Mouse (Mus musculus) regulatory T cell (primary cell): ENCODE data around the gene Ccdc30.

Experiments used
- in situ Hi-C: fragments of 300-600 bp; cut with MboI, MseI; formaldehyde crosslinking; loops from one replicate; pipeline ENCODE4 v1.15.1; 2025; ENCODE audit warnings: high pct_unique_total_duplicates

Gene Ccdc30

GRCm38 (mm10) chr4:119417270-119417669 is 1.9 kb upstream of the Ccdc30 start:
- in situ Hi-C loops = no loop called here

GRCm38 (mm10) chr4:119412791-119413190 is 2.5 kb downstream of the Ccdc30 start:
- in situ Hi-C loops = no loop called here

DNA sequence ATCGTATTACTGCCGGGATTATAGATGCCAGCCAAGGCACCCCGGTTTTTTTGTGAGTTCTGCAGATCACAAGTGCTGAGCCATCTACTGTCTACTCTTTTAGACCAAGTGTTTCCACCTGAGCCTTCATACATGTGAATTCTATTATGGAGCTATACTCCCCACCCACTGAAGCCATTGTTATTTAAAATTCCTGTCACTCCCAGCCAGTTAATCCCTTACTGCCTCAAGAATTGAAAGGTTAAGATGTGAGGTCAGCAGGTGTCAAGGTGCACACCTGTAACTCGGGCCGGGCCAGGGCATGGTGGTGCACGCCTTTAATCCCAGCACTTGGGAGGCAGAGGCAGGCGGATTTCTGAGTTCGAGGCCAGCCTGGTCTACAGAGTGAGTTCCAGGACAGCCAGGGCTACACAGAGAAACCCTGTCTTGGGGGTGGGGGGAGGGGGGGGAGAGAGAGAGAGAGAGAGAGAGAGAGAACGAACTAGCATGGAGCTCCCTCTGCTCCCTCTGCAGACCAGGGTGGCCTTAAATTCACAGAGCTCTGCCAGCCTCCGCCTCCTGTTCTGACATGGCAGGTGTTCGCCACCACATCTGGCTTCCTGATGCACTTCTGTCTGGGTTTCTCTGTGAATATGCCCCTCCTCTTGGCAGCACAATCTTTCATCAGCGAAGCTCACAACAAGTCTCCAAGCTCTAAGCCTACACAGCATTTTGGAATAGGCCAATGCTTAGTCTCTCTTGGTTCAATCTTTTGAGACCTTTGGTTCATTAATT is 3.3 kb downstream of the Ccdc30 start:
- in situ Hi-C loops = no loop called here

DNA sequence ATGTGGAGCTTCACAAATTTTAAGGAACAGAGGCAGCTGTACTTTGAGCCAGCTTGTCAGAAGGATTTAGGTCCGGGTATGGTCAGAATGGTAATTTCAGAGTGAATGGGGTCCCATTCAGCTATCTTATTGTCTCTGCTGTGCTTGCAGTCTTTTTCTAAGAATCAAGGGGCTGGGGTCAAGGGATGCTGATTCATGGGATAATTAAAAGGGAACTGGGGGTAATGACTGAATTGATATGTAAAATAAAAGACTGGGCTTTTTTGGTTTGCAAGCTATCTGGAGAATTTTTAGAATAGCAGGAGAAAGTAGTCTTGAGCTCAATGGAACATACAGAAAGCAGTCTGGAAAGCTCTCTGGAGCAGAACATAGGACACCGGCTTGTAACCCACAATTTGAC is 11.9 kb downstream of the Ccdc30 start:
- in situ Hi-C loops = no loop called here

GRCm38 (mm10) chr4:119400896-119401295 is 14.4 kb downstream of the Ccdc30 start:
- in situ Hi-C loops = no loop called here

DNA sequence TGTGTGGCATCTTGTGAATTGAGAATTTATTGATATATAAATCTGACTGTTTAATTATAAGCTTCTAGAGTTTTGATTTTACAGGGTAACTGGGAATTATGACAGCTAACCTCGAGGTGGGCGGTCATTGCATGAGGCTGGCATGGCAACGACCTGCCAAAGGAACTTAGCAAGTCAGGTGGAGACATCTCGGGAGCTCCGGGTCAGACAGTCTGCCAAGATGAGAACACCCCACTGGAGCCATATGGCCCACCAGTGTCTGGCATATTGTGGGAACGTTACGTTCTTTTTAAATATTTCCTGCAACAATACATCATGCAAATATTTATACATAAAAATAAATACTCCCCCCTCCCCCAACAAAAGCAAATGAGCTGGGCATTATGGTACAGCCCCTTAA is 16.6 kb downstream of the Ccdc30 start:
- in situ Hi-C loops = no loop called here

DNA sequence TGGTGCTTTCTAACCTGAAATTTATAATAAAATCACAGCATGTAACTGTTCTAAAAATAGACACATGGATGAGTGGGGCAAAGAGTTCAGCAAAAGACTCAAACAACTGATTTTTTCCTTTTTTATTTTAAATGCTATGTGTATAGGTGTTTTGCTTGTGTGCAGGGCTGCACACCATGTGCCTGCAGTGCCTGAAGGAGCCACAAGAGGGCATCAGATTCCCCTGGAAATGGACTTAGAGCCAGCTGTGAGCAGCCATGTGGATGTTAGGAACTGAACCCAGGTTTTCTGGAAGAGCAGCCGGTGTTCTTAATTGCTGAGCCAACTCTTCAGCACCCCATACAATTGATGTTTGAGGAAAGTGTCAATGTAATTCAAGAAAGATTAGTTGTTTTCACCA is 25.0 kb downstream of the Ccdc30 start:
- in situ Hi-C loops = no loop called here

GRCm38 (mm10) chr4:119389184-119389583 is 26.1 kb downstream of the Ccdc30 start:
- in situ Hi-C loops = no loop called here

- in situ Hi-C loops = no loop called here
Observed at GRCm38 (mm10) chr4:119381471-119382190, 33.7 kb downstream of the Ccdc30 start.

- in situ Hi-C loops = no loop called here
Observed at GRCm38 (mm10) chr4:119369460-119369859, 45.9 kb downstream of the Ccdc30 start.

DNA sequence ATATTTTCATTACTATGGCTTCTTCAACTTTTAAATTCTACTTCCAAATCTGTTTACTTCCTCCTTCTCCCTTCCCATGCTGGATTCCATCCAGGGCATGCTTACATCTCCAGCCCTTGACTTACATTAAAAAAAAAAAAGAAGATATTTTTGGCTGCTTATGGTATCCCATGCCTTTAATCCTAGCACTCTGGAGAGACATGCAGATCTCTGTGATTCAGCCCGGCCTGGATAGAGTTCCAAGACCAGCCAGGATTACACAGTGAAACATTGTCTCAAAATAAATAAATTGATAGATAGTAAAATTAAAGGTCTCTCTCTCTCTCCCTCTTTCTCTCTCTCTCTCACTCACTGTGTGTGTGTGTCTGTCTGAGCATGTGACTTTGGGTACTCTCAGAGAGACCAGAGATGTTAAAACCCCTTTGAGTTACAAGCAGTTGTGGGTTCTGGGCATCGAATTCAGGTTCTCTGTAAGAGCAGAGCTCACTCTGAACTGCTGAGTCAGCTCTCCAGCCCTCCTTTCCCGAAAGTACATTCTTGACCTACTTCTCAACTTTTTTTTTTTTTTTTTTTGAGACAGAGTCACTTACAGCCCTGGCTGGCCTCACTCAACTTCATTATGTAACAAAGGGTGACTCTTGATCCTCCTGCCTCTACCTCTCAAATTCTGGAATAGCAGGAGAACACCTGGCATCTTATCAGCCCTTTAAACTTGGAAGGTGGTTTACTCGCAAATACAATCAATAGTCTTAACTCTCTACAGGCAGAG is 48.4 kb downstream of the Ccdc30 start:
- in situ Hi-C loops = no loop called here

DNA sequence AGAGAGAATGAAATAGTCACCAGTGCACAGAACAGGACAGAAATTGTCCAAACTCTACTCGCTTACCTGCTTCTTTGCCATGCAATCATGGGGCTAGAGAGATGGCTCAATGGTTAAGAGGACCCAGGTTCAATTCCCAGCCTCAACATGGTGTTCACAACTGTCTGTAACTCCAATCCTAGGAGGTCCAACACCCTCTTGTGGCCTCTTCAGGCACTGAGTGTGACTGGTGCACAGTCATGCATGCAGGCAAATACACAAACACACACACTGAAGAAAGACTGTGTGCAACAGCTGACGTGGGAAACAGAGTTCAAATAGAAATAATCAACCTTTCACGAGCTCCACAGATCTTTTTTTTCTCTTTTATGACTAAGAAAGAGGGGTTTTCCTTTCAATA is 53.1 kb downstream of the Ccdc30 start:
- in situ Hi-C loops = no loop called here

DNA sequence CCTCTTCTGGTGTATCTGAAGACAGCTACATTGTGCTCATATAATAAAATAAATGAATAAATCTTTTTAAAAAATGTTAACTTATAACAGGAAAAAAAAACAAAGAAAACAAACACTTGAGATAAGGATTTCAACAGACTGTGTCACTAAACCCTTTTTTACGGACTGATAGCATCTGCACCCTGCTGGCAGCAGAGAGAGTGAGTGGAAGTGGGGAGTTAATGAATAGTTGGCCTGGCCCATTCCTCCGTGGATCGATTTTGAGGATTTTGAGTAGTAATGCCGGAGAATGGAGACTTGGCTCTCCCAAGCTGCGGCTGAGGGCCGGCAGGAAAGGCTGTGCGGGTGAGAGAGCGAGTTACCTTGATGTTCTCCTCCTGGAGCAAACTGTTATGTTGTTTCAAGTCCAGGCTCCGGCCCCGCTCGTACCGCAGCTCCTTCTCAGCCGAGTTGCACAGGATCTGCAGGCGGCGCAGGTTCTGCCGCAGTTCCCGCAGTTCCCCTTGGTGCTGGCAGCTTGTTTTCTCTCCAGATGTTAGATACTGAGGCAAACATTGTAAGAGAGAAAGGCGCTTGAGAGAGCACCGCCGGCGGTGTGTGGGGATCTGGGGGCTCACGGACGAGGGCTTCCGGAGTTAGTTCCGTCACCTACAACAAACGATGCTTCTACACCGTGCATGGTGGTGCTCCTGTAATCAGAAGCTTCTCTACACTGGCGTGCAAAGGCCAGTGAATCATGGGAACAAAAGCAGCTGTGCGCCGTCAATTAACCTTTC is 55.9 kb downstream of the Ccdc30 start:
- in situ Hi-C loops = no loop called here

DNA sequence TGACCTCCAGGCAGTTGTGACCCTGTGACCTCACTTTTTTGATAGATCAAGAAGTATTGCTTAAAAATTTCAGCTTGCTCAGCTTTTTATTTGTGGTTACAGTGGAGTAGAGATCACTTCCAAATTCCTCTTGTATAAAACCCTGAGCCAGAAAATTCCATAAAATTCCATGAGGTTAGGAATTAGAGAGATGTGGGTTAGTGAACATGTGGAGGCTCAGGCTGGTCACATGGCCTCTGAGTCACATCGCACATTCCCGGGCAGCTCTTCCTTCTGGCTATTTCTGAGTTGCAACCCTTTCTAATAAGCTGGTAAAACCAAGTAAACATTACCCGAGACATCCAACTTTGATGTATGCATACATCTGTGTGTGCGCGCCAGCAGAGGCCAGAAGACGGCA is 69.8 kb downstream of the Ccdc30 start:
- in situ Hi-C loops = no loop called here

DNA sequence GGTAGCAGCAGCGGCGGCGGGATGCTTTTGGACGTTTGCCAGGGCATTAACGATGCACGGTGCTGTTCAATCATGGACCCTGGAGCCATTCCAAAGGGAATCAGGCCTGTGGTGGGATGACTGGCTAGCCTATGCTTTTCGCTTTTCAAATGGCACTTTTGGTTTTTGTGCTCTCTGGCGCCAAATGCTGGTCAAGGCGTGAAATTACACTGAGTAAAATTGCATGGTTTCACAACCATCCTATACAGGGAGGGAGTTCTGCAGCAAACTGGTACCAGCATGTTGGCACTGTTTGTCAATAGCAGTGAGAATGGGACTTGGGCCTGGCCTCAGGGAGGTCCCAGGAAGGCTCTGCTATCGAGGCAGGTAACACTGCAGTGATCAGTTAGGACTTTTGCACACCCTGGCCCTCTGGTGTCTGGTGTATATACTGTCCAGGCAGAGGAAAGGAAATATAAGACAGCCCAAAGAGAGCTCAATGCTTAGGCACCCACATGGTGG is 76.4 kb downstream of the Ccdc30 start:
- in situ Hi-C loops = loop anchor here (5.0 kb wide), 1 partner anchor 92 kb away; no protein-coding TSS in a partner anchor

- in situ Hi-C loops = loop anchor here (5.0 kb wide), 1 partner anchor 91 kb away; no protein-coding TSS in a partner anchor
Observed at GRCm38 (mm10) chr4:119338422-119338821, 76.9 kb downstream of the Ccdc30 start.

DNA sequence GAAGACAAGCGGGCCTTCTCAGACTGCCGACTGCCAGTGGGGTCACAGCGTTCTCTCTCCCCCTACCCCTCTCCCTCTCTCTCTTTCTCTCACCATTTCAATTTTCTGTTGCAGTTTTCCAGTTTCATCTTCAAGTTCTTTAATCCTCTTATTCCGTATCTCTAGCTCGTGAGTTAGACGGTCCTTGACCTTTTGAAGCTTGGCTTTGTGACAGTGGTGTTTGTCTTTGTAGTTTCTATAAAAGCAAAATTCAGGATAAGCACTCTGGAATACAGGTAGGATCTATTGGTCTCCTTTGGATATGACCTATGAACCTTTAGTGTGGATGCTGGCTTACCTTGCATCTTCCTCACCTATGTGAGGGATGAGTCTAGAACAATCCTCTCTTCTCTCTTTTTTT is 81.8 kb downstream of the Ccdc30 start:
- in situ Hi-C loops = no loop called here

DNA sequence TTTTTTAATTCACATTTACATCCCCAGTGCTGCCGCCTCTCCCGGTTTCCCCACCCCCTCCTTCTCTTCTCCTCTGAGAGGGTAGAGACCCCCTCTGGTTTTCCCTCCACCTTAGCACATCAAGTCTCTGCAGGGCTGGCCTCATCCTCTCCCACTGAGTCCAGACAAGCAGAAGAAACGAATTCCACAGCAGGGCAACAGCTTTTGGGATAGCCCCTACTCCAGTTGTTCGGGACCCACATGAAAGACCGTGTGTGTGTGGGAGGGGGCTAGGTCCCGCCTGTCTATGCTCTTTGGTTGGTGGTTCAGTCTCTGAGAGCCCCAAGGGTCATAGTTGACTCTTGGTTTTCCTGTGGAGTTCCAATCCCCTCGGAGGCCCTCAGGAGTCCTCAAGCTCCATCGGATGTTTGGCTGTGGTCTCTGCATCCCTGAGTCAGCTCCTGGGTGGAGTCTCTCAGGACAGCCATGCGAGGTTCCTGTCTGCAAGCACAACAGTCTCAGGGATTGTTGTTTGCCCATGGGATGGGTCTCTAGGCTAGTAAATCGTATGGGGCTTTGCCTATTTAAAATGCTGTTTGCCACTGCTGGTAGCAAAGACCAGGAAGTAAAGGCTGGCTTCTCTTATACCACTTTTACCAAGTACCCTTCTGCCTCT is 94.3 kb downstream of the Ccdc30 start:
- in situ Hi-C loops = no loop called here

DNA sequence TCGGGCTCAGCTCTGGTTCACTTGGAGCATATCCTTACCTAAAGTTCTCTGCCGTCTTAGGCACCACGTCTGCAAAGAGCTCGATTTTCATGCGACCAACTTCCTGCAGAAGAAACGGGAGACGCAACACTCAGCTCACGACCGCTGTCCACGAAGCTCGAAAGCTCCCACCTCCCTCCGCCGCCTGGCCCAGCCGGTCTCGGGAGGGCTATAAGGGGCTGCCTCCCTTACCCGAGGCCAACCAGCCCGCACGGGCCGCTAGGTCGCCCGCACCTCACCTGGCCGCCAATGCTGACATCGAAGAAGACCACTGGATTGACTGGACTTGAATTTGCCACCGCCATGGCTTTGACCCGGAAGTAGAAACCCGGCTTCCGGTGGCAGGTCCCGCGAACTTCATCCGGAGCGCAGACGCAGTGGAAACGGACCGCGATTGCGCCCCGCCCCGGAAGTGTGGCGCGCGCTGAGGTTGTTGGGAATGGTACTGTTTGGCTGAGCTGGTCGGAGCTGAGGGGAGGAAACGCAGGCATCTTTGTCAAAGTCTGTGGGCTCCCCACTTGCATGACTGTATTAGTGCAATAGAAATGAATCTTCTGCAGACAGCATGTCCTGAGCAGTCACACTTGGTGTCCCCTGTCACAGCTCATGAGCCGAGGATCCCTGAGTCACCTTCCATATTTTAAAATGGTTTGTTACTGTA is 95.0 kb downstream of the Ccdc30 start, which contains the start of gene Ppih:
TSS of gene Ppih (minus strand) at position 416 of the 700 bp plus-strand sequence.
- in situ Hi-C loops = no loop called here

DNA sequence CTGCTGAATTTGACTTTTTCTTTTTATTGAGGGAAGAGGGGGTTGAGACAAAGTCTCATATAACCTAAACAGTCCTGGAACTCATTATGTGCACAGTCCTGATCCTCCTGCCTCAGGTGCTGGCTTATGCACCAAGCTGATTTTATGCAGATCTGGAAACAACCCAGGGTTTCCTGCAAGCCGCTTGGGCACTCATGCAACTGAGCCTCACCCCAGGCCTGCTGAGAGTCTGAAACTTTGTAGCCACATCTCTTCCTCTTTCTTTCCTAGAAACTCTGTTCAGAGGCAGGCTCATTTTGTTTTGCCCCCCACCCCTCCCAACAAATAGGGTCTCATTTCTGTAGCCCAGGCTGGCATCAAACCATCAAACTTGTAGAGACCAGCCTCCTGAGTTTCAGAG is 101.6 kb downstream of the Ccdc30 start:
- in situ Hi-C loops = no loop called here
